Mouse (Mus musculus) kidney, adult 18-20 months (tissue): ENCODE measurements around the gene Bdkrb1.

Experiments
- DNase-seq: peaks from one replicate; pipeline ENCODE4 v3.0.0; 2021

Bdkrb1 gene

GRCm38 (mm10) chr12:105602581-105603210 lies at the start of gene Bdkrb1:
Gene Bdkrb1 (plus strand): TSS chr12:105603085.
- no peak for DNase-seq

GRCm38 (mm10) chr12:105554151-105554772 lies 48.6 kb upstream of the Bdkrb1 start:
- DNase-seq: no peak

DNA sequence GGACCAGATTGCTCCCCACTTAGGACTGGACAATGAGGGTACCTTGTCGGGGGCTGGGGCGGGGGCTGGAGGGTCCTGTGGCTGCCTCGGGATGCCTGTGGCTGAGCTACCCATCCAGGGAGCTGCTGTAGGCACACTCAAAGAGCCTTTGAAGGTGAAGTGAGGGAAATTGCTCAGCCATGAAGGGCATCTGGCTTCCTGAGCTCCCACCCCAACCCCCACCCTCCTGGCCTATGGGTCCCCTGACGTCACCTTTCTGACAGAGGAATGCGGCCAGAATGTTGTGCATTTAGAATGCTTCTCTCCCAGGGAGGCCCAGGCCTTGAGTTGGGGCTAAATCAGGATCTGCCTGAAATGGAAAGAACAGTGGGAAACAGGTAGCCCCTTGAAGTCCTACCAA lies 47.7 kb upstream of the Bdkrb1 start:
- DNase-seq: peak; percentile 38

GRCm38 (mm10) chr12:105557250-105557925 lies 45.5 kb upstream of the Bdkrb1 start:
- DNase-seq: peak; percentile 41

DNA sequence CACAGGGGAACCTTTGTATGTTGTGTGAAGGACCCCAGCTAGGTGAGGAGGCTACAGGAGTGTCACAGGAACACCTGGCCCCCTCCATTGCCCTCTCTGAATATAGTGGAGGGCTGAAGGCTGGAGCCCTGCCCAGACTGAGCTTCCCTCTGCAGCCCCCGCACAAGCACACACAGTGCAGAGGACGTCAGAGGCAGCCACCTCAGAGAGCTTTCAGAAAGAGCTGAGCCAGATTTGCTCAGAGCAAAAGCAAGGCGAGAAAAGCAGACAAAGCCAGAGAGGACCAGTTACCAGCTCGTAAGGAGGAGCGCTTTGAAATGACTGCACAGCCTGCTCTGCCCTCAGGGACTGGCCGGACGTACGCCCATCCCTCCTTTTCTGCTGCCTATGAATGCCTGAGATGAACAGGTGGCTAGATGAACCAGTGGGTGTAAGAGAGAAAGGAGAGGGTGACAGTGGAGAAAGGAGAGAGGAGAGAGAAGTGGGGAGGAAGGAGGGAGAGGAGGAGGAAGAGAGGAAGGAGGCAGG lies 41.8 kb upstream of the Bdkrb1 start:
- no peak for DNase-seq

DNA sequence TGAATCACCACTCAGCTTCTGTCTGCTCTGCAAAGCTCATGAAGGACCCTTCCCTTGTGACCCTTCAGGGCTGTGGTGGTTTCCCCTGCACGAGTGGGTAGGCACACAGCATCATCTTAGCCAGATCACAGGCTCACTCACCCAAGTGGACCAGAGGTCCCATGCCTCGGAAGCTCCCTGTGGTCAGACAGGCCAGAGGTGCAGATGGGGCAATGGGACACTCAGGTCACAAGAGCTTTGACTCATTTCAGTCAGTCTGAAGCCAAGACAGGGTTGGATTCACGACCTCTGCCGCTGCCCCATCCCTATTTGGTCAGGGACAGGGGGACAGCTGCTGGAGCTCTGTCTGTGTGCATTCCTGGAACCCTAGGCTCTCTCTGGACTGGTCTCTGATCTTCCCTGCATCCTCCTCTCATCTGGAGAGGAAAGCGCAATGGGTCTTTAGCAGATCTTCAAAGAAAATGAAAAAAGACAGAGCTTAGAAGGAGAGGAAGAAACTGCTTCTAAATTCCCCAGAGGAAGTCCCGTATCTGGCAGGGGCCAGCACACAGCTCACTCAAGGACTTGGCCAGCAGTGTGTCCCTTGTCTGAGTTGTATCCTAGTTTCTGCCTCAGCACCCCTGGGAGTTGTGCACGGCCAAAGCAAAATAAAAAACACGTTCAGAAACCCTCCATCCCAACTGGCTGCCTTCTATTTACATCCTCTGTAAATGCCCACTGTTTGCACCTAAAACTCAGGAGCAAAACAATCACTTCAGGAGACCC lies 40.6 kb upstream of the Bdkrb1 start:
- DNase-seq: no peak

- DNase-seq: no peak
Measured at GRCm38 (mm10) chr12:105562936-105563680, 39.8 kb upstream of the Bdkrb1 start, which contains the start of gene Bdkrb2. Gene Bdkrb2 (plus strand): TSS chr12:105563226.

DNA sequence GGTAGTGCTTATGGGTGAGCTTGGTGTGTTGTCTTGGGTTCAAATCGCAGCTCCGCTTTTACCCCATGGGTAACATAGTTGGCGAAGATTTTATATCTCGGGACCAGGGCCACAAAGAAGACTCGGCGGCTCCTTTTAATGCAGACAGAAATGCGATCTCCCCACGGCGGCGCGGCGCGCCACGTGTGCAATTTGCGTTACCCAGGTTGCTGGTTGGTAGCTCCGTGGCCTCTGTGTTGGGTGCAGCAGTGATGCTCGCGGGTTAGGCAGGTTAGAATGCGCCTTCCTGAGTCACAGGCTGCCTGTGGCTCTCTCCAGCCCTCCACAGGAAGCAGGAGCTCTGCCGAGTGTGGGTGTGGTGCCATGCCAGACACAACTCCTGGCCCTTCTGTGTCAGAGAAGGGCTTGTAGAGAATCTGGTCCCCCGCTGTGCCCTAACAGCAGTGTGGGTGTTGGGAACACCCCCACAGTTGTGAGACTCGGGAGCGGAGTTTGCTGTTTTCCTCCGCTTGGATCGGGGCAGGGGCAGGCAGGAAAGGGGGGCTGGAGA lies 39.1 kb upstream of the Bdkrb1 start:
- no peak for DNase-seq

DNA sequence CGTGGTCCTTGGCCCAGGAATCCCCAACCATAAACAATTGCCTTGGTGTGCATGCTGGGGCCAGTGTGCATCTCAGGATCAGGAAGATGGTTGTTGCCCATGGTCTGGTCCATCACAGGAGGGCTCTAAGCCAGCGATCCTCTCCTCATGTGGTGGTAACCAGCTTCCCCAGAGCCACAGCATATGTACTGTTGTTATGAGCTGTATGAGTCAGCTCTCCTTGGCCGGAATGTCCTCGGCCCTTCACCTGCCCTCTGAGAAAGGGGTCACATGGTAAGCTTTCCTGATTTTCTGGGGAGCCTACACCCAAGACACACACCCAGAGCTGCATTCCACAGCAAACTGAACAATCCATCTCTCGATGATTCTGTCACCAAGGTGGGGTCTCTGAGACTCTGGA lies 37.7 kb upstream of the Bdkrb1 start:
- no peak for DNase-seq

DNA sequence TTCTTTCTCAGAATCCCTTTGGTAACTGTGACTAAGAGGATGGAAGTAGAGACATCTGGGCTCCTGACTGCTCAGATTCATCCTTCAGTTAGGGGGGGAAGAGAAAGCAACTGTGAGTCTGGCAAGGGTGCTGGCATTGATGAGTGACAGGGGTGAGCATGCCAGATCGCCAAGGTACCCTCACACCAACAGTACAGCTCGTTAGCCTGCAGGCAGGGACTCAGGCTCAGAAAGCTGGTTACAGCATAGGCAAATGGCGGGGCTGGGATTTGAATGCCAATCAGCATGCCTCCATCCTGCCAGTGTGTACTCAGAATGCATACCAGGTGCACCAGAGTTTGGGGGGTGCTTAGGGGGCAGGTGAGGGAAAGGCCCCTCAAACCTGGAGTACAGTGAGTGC lies 31.0 kb upstream of the Bdkrb1 start:
- DNase-seq: no peak

DNA sequence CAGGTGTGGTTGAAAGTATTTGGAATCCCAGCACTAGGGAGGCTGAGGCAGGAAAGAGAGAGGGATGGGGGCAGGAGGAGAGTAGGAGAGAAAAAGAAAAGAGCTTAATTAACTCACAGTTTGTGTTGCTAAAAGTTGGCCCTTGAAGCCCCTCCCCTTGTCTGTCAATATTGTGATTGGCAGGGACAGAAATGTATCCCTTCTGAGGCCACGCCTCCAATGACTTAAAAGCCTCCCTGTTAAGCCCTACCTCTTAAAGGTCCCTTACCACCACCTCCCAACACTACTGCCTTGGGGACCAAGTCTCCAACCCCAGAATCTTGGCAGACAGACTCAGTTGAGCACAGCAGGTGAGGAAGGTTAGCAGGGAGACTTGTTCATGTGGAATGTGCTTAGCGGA lies 30.3 kb upstream of the Bdkrb1 start:
- DNase-seq: no peak

DNA sequence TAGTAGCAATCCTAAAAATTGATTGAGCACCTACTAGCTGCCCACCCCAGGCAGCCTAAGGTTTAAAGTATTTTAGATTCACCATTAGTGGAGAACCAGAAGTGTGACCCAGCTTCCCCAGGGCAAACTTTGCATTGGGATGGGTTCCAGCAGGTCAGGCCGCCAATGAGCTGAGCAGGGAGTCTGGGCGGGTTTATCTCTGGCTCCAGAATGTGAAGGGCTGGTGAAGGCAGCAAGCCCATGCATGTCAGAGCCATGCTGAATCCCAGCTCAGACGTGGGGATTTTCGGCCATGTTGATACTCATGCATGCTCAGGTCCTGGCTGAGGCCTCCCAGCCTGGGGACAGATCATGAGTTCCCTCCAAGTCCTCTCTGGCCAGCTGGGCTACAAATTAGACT lies 28.5 kb upstream of the Bdkrb1 start:
- DNase-seq: no peak

- DNase-seq: no peak
Measured at GRCm38 (mm10) chr12:105580490-105580889, 22.4 kb upstream of the Bdkrb1 start.

GRCm38 (mm10) chr12:105582486-105582885 lies 20.4 kb upstream of the Bdkrb1 start:
- no peak for DNase-seq

DNA sequence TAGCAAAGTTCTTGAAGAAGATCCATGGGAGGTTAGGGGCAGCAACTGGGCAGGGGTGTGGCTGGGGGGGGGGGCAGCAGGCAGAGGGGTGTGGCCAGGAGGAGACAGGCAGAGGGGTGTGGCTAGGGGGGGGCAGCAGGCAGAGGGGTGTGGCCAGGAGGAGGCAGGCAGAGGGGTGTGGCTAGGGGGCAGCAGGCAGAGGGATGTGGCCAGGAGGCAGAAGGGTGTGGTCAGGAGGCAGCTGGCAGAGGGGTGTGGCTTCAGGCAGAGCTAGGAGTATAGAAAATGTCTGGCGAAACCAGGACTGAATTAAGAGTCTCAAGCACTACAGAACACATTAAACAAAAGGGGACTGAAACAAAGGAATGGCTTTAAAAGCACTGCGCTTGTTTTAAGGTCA lies 19.4 kb upstream of the Bdkrb1 start:
- DNase-seq: no peak

DNA sequence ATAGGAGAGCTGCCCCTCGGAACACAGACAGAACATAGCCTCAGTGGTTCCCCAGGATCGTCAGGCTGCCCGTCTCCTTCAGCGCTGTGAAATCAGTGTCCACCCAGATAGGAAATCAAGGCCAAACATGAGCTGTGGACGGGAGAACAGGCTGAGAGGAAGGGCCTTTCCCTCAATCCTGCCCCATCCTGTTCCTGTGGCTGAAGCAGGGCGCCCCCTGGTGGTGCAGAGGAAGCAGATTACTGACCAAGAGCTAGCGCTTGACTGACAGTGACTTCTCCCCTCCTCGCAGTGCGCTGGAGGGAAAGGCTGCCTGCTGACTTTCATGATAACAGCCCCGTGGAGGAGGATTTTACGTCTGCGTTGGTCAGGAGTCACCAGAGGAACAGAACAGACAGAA lies 18.0 kb upstream of the Bdkrb1 start:
- DNase-seq: peak; percentile 78

GRCm38 (mm10) chr12:105587526-105587925 lies 15.4 kb upstream of the Bdkrb1 start:
- DNase-seq: no peak

- no peak for DNase-seq
Measured at GRCm38 (mm10) chr12:105590786-105591185, 12.1 kb upstream of the Bdkrb1 start.

DNA sequence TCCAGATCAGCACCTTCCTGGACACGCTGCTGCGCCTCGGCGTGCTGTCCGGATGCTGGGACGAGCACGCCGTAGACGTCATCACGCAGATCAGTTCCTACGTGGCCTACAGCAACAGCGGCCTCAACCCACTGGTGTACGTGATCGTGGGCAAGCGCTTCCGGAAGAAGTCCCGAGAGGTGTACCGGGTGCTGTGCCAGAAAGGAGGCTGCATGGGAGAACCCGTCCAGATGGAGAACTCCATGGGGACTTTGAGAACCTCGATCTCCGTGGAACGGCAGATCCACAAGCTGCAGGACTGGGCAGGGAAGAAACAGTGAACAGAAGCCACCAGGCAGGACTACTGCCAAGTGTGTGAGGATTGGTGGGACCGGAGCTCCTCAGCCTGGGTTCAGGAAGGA lies 10.5 kb upstream of the Bdkrb1 start:
- DNase-seq: no peak

DNA sequence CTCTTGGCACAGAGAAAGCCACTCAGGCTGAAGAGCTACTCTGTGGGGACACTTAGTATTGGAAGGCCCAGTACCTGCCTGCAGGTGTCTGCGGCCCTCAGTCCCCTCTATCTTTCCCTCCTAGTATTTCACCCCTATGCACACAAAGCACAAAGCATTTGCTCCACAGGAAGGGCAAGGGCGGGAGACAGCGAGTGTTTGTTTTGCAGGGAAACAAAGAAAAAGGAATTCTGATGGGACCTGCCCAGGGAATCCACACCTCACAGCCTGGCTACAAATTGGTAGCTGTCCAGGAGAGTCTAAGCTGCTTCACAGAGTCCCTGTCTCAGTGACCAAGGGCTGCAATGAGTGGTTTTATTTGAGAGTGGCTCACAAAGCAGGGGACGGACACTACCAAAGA lies 9.4 kb upstream of the Bdkrb1 start:
- no peak for DNase-seq

- DNase-seq: no peak
Measured at GRCm38 (mm10) chr12:105597135-105597534, 5.8 kb upstream of the Bdkrb1 start.

- DNase-seq: no peak
Measured at GRCm38 (mm10) chr12:105598503-105598902, 4.4 kb upstream of the Bdkrb1 start.
